Mouse (Mus musculus) urinary bladder, postnatal 36 days (tissue): ENCODE results near the gene Bri3bp.

ENCODE experiments used
- DNase-seq, 2 experiments: peaks; one replicate each; pipeline ENCODE4 v3.0.0; 2022; ENCODE audit warnings: low spot score in 2 of 2, mixed read lengths in 1 of 2

Bri3bp gene

DNA sequence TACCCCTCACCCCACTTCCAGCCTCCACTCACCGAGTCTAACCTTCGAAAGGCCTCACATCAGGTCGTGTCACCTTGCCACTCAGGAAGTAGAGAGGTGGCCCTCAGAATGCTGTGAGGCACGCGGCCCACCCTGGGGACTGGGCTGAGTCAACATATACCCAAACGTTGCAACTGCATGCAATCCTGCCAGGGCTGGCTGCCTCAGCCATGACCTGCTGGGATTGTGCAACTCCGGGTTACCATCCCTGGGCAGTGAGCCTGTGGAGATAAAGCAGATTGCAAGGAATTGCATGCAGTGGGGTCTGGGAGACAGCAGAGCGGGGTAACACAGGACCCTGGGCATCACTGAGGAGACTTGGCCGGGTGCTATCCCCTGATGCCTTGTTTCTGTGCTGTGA is 11.2 kb downstream of the Bri3bp start:
- DNase-seq, result peak in 1 of 2 experiments; percentile 67

DNA sequence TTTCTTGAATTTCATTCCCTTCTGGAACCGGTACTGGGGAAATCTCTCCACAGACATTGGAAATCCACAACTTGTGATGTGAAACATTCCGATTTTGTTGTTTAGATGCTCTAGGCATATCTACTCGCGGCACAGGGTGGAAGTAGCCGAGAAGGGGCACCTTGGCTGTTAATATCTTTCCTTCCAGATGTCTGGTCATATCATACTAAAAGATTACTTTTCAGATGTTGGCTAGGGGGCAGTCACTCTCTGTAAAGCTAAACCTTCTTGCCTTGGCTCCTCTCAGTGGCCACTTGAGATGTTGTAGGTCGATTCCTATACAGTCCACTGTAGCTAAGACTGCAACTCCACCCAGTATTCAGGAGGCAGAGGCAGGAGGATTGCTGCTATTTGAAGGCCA is 14.7 kb downstream of the Bri3bp start:
- DNase-seq, result no peak

DNA sequence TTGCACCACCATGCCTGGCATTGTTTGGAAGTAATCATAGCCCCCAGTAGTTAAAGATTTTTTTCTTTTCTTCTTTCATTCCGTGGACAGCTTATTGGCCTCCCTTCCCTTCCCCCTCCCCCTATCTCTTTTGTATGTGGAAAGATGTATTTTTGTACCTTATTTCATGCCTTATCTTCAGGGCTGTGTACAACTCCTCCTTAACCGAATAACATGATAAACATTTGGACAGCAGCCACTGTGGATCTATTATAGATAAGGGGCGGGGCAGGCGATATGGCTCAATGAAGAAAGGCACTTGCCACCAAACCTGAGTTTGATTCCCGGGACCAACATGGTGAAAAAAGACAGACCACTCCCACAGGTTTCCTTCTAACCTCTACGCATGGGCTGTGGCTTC is 16.2 kb downstream of the Bri3bp start:
- no peak for DNase-seq

DNA sequence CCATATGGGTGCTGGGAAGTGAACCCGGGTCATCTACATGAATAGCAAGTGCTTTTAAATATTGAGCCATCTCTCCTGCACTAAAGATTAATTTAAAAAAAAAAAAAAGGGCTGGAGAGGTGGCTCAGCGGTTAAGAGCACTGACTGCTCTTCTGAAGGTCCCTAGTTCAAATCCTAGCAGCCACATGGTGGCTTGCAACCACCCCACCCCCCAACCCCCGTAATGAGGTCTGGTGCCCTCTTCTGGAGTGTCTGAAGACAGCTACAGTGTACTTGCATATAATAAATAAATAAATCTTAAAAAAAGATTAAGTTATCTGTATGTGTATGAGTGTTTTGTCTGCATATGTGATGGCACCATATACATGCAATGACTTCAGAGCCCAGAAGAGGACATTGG is 19.2 kb downstream of the Bri3bp start:
- no peak for DNase-seq

DNA sequence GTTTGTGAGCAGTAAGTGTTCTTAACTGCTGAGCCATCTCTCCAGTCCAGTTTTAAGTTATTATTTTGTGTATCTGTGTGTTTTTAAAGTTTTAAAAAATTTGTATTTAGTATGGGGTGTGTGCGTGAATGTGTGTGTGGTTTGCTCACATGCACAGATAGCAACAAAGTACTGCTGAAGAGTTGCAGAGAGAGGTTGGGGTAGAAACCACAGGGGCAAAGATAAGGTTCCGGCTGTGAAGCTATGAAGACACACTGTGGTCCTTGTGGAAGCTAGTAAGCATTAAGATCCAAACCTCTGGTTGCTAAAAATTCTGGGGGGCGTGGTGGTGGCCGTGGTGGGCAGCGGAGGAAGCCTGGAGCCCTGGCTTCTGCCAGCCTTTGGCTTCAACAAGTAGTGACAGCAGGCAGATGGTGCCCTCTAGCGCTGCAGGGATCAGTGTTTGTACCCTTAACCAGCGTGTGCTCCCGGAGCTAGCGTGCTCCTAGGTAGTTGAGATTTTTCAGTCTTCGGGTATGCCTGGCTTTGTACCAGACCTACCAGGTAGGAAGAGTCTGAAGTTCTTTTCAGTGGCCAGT is 20.6 kb downstream of the Bri3bp start:
- DNase-seq, result peak in 1 of 2 experiments; percentile 51

DNA sequence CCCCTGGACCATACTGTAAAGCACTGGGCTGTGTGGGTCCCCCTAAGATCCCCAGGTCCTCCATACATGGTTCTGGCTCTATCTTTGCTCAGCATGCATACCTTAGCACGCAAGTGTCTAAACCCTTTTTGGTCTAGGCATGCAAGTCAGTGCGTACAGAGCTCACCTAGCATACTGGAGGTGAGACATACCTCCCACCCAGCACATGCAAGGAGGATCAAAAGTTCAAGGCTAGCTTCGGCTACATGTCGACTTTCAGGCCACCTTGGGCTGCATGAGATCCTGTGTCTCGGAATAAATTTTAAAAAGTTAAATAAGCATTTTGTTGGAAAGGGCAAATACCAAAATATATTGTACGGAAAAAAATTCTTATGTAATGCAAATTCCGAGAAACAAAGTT is 23.8 kb downstream of the Bri3bp start:
- DNase-seq, result no peak

DNA sequence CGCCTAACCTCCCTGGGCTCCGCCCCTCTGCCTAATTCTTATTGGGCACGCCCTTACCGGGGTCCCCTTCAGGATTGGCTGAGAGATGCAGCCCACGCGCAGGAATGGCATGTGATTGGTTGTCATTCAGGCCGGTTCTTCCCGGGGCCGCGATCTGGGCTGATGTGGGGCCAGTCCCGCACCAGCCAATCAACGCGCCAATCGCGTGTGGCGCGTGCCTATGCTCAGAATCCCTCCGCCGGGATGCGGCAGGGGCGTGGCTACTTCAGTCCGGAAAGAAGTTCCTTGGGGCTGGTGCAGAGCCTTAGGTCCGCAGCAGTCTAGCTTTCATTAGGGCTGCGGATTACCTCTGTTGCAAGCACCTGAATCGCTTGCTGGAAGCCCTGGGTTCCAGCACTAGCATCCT is 24.3 kb downstream of the Bri3bp start:
- DNase-seq, result peak; percentile 89 to 97

DNA sequence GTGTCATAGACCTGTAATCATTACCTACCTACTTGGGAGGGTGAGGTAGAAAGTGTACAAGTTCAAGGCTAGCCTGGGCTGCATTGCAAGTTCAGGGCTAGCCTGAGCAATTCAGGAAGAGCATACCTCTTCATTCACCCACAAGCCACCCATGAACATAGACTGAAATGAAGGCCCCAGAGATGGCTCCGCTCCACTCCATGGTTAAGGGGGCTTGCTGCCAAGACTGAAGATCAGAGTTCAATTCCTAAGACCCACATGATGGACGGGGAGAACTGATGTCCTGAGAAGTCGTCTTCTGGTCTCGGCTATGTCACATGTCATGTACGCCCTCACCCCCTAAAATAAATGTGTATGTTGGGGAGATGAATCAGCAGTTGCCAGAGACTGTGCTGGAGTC is 25.1 kb downstream of the Bri3bp start:
- DNase-seq, result no peak

DNA sequence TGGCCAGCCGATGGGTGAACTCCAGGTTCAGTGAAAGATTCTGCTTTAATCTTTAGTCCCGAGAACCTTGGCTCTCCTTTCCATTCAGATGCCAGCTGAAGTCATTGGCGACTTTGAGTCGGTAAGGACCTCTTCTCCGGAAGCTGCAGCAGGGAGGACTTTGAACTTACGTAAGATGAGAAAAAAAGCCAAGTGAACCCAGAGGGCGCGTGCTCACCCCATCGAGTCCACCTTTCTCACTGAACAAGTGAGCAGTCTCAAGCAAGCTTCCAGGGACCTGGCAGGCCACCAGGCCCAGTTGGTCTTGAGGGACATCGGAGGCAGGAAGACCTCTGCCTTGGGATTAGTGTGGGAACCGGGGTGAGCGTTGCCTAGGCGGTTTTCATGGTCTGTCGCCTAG is 25.9 kb downstream of the Bri3bp start:
- peak in 1 of 2 experiments; percentile 53 for DNase-seq

DNA sequence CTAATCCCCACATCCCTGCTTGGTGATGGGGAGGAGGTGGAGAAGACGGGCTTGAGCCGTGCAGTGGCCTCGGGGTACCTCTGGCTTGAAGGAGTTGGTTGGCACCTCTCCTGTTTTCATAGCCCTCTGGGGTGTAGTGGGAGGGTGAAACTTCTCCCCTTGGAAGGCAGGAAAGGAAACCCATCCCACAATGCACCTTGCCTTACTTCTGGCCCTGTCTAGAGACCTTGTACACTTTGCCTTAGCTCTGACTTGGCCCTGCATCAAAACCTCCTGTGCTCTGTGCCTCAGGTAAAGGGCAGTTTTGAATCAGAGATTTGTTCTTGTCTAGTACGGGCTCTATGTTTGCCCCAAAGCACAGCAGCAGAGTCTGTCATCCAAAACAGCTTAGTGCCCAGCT is 29.3 kb downstream of the Bri3bp start:
- DNase-seq, result no peak

DNA sequence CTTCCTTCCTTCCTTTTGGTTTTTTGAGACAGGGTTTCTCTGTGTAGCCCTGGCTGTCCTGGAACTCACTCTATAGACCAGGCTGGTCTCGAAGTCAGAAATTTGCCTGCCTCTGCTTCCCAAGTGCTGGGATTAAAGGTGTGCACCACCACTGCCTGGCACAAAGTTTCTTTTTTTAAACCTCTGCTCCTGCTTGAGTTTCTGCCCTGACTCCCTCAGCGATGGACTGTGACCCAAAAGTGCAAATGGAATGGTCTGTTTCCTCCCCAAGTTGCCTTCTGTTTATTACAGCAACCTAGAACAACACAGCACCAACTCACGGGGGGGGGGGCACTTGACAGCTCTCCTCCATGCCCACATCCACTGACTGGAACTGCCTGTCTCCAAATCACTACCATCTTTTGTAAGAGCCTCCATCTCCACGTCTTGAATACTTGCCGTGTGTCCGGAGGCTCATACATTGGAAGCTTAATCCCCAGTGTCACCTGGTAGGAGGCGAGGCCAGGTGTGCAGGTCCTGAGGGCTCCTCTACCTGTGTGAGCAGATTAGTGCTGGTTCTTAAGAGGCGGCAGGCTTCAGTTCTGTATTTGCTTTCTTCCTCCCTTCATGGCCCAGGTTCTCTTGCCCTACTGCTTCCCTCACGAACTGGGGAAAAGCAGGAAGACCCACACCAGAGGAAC is 31.6 kb downstream of the Bri3bp start:
- DNase-seq, result no peak

DNA sequence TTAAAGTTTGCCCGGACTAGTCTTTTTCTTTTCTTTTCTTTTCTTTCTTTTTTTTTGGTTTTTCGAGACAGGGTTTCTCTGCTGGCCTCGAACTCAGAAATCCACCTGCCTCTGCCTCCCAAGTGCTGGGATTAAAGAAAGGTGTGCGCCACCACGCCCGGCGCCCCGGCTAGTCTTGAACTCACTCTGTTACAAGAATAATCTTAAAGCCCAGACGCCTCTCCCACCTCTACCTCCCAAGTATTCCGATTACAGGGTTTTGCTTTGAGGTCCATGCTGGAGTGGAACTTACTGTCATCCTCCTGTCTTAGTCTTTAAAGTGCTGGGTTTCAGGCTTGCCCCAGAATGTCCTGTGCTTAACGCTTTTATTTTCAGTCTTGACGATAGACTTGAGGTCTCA is 33.7 kb downstream of the Bri3bp start:
- no peak for DNase-seq

DNA sequence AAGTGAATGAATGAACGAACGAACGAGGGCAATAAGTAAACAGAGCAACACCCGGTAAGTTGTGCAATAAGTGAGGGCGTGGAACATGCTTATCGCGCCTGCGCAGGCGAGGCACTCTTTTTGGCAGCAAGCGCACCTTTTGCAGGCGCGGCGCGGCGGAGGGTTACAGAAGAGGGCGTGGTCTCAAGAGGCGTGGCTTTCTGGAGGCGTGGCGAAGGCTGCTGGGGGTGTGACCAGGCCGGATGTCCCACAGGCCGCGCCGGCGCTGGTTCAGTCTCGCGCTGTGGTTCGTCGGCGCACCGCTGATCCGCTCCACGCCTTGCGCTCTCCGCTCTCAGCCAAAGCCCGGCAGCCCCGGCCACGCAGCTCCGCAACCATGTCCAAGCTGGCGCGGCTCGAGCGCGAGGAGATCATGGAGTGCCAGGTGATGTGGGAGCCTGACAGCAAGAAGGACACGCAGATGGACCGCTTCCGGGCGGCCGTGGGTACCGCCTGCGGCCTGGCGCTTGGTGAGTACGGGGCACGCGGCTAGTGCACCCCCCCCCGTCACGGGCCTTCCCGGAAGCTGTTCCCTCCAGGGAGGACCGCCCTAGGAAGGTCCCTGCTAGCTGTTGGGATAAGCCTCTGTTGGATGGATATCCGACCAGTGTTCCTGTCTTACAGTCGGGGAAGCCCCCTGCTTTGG is 34.4 kb downstream of the Bri3bp start, which contains the start of gene Aacs:
TSS of gene Aacs (plus strand) at position 214 of the 685 bp plus-strand sequence.
- peak; percentile 99 for DNase-seq

DNA sequence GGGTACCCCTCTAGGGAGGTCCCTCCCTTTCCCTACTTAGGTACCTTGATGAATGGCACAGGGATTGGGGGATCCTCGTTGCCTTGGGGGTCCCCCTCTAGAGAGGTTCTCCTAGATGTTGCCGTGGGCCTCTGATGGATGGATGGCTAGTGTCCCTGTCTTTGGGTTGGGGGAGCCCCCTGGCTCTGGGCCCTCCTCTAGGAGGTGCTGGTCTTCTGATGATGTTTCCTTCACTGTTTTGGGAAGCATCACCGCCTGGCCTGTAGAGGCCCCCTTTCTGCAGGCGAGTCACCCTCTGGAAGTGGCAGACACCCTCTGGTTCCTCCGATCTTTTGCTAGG is 34.9 kb downstream of the Bri3bp start:
- no peak for DNase-seq

DNA sequence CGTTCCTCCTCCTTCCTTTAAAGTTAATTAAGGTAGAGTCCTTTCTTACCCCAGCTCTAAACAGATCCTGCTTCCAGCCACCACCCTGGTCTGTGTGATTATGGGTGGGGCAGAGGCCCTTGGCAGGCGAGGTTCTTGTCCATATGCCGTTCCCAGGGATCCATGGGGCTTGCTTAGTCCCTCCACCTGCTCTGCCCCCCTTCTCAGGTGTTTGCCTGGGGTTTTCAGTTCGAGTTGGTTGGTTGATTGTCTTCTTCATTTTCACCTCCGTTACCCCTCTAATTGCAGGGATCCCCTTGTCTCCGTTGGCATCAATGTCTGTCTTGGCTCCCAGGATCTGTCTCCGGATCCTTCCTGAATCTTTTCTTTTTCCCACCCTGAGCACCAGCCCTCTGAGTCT is 35.4 kb downstream of the Bri3bp start:
- DNase-seq, result no peak

DNA sequence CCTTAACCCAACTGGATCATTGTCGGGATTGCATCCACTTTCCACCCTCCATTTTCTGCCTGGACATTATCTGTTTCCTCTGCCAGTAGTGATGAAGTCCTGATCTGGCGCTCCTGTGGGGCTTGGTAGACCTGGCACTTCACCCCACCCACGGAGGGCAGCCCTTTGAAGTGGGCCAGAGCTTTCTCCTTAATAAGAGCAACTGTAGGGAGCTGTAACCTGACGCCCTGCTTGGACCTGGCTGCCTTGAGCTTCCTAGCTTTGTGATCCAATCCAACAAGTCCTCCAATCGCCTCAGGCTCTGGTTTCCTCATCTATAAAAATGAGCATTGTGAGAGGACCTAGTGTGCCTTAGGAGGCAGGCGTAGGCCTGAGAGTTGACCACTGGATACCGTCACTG is 36.2 kb downstream of the Bri3bp start:
- no peak for DNase-seq

DNA sequence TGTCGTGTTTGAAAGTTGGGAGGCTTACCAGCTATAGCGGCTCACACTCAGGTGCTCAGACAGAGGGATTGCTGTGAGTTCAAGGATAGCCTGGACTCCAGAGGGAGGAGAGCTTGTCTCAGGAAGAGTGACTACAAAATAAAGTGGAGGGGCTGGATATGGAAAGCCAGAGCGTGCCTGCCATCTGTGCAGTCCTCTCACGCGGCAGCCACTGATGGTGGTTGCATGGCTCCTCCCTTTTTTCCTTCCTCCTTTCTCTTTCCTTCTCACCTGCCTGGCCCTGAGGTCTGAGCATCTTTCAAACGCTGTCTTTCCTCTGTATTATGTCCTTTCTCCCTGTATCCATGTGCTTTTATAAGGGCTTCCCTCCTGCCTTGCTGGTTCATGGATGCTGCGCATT is 36.7 kb downstream of the Bri3bp start:
- DNase-seq, result no peak

DNA sequence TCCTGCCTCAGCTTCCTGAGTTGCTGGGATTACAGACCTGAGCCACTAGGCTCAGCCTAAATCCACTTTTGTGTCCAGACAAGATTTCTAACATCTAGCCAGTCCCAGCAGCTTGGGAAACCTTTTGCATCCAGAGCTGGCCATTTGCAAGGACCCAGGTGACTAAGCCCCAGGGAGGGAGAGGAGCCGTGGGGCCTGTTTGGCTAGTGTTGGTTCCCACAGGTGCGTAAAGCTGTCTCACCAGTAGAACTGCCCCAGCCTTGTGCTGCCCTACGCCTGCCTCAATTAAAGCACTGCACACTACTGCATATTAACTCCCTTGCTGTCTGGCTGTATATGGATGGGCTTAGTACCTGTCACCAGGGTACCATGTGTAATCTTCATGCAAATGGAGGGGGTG is 38.0 kb downstream of the Bri3bp start:
- peak in 1 of 2 experiments; percentile 31 for DNase-seq

DNA sequence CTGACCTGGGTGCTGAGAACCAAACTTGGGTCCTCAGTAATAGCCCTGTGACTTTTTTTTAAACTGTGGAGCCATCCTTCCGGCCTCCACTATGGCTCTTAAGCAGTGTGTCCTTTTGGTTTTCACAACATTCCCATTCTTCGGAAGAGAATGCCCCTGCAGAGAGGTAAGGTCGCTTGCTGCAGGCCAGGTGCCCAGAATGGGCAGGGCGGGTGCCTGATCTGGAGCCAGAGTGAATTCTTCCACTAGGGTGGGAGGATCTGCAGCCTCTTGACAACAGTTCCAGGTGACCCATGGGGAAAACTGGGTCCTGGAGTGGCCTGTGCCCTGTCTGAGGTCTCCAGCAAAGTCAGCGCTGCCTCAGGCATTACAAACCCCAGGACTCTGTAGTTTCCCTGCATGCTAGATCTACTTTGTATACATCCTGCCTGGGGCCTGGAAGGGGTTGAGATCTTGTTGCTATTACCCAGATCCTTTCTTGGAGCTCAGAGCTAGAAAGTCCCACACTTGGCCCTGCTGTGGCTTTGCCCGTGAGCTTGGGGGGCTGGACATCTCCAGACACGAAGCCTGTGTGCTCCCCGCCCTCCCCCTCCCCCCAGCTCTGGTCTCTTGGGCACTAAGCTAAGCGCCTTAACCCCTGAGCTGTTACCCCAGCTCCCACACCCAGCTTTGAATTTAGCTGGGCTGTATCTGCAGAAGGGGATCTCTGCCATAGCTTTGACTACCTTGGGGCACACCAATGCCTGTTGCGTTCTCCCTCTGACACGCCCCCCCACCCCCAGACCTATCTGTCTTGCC is 39.3 kb downstream of the Bri3bp start:
- no peak for DNase-seq

DNA sequence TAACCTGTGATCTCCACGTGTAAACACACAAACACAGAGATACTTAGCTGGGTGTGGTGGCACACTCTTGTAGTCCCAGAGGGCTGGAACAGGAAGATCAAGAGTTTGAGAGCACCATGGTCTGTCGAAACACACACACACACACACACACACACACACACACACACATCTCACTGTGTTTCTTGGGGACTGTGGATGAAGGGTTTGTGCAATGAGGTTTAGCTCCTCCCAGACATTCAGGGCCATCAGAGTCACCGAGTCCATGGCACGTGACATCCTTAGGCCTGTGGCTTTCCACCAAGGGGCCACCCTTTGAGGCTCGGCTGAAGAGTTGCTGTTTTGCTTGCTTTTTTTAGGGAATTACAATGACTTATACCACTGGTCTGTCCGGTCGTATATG is 41.1 kb downstream of the Bri3bp start:
- no peak for DNase-seq

DNA sequence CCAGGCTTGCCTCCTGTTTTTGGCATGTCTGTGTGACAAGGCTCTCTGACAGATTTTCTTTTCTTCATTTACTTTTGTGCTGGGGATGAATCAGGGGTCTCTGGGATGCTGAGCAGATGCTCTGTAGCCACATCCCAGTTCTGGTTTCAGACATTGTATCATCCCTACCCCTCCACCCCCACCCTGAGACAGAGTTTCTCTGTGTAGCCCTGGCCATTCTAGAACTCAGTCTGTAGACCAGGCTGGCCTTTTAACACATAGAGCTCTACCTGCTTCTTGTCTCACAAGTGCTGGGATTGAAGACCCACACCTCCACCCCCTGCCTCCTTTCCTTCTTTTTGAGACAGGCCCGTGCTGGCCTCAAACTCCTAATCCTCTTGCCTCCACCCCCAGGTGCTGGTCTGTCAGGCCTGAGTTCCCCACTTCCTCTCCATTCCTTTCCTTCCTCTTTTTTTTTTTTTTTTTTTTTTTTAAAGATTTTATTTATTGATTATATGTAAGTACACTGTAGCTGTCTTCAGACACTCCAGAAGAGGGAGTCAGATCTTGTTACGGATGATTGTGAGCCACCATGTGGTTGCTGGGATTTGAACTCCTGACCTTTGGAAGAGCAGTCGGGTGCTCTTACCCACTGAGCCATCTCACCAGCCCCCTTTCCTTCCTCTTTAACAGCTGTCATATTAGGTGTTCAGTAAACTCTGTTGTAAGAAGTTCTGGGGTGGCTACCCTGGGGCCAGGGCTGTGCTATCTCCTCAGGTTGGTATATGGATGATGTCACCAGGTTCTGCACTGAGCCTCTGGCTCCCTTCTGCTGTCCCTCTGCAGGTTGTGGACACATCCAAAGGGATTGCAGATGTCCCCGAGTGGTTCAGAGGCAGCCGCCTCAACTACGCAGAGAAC is 42.6 kb downstream of the Bri3bp start:
- DNase-seq, result no peak
